Mouse (Mus musculus) liver, postnatal 0 days (tissue): ENCODE results near the gene Runx3.

Experiments used
- CTCF ChIP-seq: sonication (generic); IDR thresholded peaks from 2 replicates; pipeline ENCODE4 v1.5.1; 2016; ENCODE audit warnings: antibody characterized with exemption, low read depth
- EP300 ChIP-seq: IDR thresholded peaks from 2 replicates; pipeline ENCODE4 v1.6.1; 2016; ENCODE audit warnings: antibody characterized with exemption, low read depth, mild to moderate bottlenecking

DNA sequence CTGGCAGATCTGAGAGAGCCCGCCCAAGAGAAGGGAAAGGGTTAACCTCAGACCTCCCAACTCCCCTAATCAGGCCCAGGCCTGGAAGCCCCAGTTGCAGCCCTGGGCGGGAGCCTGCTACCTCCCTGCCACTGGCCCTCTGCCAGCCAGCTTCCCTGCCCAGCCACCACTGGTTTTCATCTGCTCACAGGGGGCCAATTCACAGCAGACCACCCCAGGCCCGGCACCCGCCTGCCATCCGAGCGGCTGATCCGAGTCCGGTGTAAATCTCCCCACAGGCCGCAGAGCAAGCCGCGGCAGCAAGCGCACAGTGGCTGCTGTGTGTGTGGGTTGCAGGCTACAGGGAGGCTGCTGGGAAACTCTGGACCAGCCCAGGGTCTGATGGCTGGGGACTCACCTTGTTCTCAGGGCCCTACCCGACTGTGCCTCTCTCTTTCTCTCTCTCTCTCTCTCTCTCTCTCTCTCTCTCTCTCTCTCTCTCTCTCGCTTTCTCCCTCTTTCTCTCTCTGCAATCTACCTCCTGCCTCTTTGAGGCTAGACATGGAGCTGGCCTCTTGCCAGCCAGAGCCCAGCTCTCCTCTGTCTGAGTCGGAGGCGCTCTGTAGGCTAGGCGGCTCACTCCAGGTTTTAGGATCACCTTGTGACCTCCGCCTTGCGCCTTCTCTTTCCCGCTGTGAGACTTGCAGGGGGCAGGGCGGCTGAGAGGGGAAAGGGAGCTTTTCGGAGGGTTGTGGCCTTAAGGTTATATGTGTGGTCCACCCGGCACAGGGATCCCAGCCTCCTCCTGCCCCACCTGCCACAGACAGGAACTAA lies 46.2 kb downstream of the Runx3 start:
- TF ChIP-seq CTCF (no peak), EP300 (no peak)
